Mouse (Mus musculus) midbrain, embryonic 11.5 days (tissue): ENCODE measurements around the gene Slc43a2. TPM values are rescaled to one million over a fixed set of nuclear protein-coding genes. Genes with fewer than 3 reads are reported as not detected.

ENCODE experiments used
- ATAC-seq: fragments of 200-750 bp; cut with Nextera tagmentation; 2 replicates; pipeline ENCODE4 v1.8.0; 2017; ENCODE audit warnings: moderate TSS enrichment, moderate library complexity; ENCODE audit not compliant: low FRiP score
- DNase-seq: peaks from one replicate; pipeline ENCODE4 v3.0.0; 2015; ENCODE audit warnings: low spot score; ENCODE audit errors: missing footprints
- H3K27ac ChIP-seq: fragments of 300-500 bp; sonication (generic); 2 replicates; pipeline ENCODE4 v1.5.1; 2014; ENCODE audit warnings: low read depth, low read length
- H3K27me3 ChIP-seq: fragments of 300-500 bp; sonication (generic); 2 replicates; pipeline ENCODE4 v1.6.1; 2014; ENCODE audit warnings: mild to moderate bottlenecking, low read length, moderate library complexity, mixed read lengths; ENCODE audit not compliant: control insufficient read depth, insufficient read depth
- H3K36me3 ChIP-seq: fragments of 300-500 bp; sonication (generic); 2 replicates; pipeline ENCODE4 v1.6.1; 2014; ENCODE audit warnings: mild to moderate bottlenecking, low read length, moderate library complexity, mixed read lengths; ENCODE audit not compliant: control insufficient read depth, insufficient read depth
- H3K4me1 ChIP-seq: fragments of 300-500 bp; sonication (generic); 2 replicates; pipeline ENCODE4 v1.6.1; 2014; ENCODE audit warnings: low read length; ENCODE audit not compliant: control insufficient read depth, insufficient read depth
- H3K4me2 ChIP-seq: fragments of 300-500 bp; sonication (generic); 2 replicates; pipeline ENCODE4 v1.6.1; 2014; ENCODE audit warnings: mild to moderate bottlenecking, moderate library complexity
- H3K4me3 ChIP-seq: fragments of 300-500 bp; sonication (generic); 2 replicates; pipeline ENCODE4 v1.5.1; 2014; ENCODE audit warnings: low read depth, low read length
- H3K9ac ChIP-seq: fragments of 300-500 bp; sonication (generic); 2 replicates; pipeline ENCODE4 v1.6.1; 2014; ENCODE audit warnings: low read length
- H3K9me3 ChIP-seq: fragments of 300-500 bp; sonication (generic); 2 replicates; pipeline ENCODE4 v1.6.1; 2016; ENCODE audit warnings: low read length; ENCODE audit not compliant: control insufficient read depth
- WGBS: fragments of 180-500 bp; shearing (Covaris S2); extraction: QIAGEN DNeasy Blood & Tissue Kit; methylation state at CpG from one replicate; pipeline ENCODE4 v1.1.7; 2014; 5-methylcytosine and 5-hydroxymethylcytosine counted together
- polyA plus RNA-seq: library from polyadenylated mRNA; unstranded; fragments of >200 nt; fragmentation: Nextera tagmentation; extraction: Ambion mirVana; gene quantifications from 2 replicates; pipeline ENCODE4 v1.2.1, GENCODE M21; 2014

The Slc43a2 gene
- polyA plus RNA-seq, 1 experiment from 2014 or later, result 3.7 TPM

DNA sequence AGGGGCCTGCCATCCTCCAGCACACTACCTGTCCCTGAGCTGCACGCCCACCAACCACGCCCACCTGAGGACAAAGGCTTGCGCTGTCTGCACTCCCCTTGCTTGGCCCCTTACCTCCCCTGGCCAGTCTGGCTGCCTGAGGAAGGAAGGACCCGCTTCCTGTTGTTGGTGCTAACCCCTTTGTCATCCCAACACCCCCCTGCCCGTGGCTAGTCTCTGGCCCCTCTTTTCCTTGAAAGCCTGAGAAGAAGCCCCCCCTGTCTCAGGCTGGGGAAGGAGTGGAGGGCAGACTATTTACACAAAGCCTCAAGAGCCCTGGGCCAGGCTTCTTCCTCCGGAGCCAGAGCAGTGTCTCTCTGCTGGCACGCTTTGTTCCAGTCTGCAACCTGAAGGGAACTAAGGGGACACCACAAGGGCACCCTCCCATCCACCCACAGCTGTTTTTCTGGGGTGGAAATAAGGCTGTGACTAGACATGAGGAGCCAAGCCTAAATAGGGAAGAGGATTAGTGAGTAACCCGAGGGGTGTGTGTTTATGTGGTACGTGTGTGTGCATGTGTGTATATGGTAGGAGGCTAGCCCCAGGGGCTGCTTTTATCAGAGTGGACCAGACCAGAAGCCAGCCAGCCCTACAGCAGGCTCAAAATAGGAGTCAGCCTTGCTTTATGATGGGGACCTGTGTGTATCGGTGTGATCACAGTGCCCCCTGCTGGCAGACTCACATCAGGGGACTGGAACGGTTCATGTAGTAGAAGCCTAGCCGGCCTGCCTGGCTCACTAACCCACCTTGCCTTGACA is 41.6 kb downstream of the Slc43a2 start:
- H3K27me3 ChIP-seq, result no peaks in the 10 kb centered on the region
- ATAC-seq (peak; percentile 90), DNase-seq (peak; percentile 98)
- 7% methylated on average over 12 of the region's 12 CpGs for WGBS
- no peaks in the 10 kb centered on the region for H3K36me3 ChIP-seq
- H3K4me1 ChIP-seq, result peaks cover 12% of the 10 kb centered on the region
- no peak overlapping the region for H3K4me2 ChIP-seq
- H3K9ac ChIP-seq, result peak overlapping the region; percentile 48
- H3K9me3 ChIP-seq, result no peaks in the 10 kb centered on the region
- no peak overlapping the region for H3K4me3 ChIP-seq
- peak overlapping the region; percentile 48 for H3K27ac ChIP-seq

DNA sequence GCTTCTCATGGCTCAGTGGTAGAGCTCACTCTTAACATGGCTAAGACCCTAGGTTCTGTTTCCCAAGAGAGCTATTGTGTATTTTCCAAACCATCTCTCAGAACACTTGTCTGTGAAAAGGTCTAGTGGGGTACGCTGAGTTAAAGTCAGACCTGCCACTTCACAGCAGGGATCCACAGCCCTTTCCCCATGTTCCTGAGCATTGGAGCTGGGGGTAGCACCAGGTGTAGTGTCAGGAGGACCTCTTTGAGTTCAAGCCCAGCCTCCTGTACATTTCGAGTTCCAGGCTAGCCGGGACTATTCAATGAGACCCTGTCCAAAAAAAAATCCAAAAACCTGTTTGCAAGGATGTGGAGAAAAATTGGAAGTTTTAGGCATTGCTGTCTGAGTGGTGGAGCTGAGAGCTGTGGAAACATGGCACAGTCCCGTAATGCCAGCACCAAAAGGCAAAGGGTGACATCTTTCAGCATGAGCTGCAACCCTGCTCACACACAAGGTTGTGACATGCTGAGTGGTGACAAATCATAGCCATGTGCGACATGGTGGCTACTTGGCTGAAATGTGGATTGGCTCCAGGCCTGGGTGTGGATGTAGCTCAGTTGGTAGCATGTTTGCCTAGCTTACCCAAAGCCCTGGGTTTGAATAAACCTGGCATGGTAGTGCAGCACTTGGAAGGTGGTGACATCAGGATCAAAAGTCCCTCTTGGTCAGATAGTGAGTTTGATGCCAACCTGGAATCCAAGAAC is 43.1 kb downstream of the Slc43a2 start:
- no peak overlapping the region for H3K9ac ChIP-seq
- no peaks in the 10 kb centered on the region for H3K27me3 ChIP-seq
- peaks cover 12% of the 10 kb centered on the region for H3K4me1 ChIP-seq
- DNase-seq, result no peak
- no peaks in the 10 kb centered on the region for H3K9me3 ChIP-seq
- WGBS, result 85% methylated on average over 5 of the region's 5 CpGs
- ATAC-seq, result no peak
- no peak overlapping the region for H3K4me3 ChIP-seq
- no peak overlapping the region for H3K27ac ChIP-seq
- H3K4me2 ChIP-seq, result no peak overlapping the region
- H3K36me3 ChIP-seq, result no peaks in the 10 kb centered on the region

DNA sequence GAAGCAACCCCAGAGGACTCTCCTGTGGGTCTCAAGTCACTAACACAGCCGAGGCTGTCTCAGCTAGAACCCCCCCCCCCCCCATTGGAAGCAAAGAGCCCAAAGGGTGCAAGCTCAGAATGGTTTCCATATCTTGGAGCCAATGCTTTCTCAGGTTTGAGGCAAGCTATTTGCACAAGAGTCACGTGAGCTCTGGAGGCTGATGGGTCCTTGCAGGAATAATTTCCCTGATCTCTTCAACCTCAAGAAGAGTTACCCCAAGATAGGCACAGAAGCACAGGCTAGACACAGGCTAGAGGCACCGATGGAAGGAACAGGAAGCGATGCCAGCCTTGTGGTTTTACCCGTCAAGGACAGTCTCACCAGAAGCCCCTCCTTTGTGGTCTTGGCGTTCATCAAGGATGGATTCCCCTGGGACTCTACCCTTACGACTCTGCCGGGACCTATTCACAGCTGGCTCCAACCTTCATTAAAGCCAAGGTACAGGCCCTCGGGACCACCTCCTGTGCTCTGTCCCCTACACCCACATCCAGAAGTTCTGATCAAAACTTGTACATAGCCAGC is 44.1 kb downstream of the Slc43a2 start:
- no peak for ATAC-seq
- Histone ChIP-seq H3K27me3 (no peaks in the 10 kb centered on the region), H3K9ac (no peak overlapping the region), H3K27ac (no peak overlapping the region), H3K4me3 (no peak overlapping the region), H3K4me1 (peaks cover 12% of the 10 kb centered on the region), H3K9me3 (no peaks in the 10 kb centered on the region), H3K4me2 (no peak overlapping the region), H3K36me3 (no peaks in the 10 kb centered on the region)
- 80% methylated on average over 9 of the region's 9 CpGs for WGBS
- no peak for DNase-seq

DNA sequence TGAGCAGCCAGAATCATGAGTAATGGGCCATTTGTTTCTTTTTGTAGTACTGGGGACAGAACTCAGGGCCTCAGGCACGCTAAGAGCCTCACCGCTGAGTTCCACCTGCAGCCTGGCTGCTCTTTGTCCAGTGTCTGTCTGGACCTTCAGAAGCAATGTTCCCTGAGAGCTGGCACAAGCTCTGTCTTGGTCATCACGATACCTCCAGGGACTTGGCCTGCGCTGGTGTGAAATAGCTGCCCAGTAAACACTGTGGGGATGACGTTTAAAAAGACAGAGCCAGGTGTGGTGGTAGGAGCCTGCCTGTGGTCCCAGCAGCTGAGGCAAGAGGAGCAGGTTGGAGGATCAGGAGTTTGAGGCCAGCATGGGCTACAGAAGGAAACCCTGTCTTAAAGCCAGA is 47.1 kb downstream of the Slc43a2 start:
- no peaks in the 10 kb centered on the region for H3K27me3 ChIP-seq
- H3K27ac ChIP-seq, result no peak overlapping the region
- no peak overlapping the region for H3K4me3 ChIP-seq
- no peak overlapping the region for H3K9ac ChIP-seq
- H3K4me1 ChIP-seq, result no peaks in the 10 kb centered on the region
- ATAC-seq (no peak), DNase-seq (no peak)
- no peaks in the 10 kb centered on the region for H3K36me3 ChIP-seq
- no peak overlapping the region for H3K4me2 ChIP-seq
- no peaks in the 10 kb centered on the region for H3K9me3 ChIP-seq
- 89% methylated on average over 5 of the region's 5 CpGs for WGBS

DNA sequence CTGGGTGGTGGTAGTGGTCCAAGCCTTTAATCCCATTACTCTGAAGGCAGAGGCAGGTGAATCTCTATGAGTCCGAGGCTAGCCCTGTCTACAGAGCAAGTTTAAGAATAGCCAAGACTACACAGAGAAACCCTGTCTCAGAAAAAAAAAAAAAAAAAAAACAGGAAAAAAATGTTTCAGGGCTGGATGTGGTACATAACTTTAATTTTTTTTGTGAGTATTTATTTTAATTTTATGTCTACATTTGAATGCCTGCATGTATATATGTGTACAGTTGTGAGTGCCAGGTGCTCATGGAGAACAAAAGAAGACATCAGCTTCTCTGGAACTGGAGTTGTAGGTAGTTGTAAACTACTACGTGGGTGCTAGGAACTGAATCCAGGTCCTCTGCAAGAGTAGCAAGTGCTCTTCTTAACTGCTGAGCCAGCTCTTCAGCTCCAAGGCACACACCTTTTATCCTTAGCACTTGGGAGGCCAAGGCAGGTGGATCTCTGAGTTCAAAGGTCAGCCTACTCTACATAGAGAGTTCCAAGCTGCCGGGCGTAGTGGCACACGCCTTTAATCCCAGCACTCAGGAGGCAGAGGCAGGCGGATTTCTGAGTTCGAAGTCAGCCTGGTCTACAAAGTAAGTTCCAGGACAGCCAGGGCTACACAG is 50.1 kb downstream of the Slc43a2 start:
- no peaks in the 10 kb centered on the region for H3K9me3 ChIP-seq
- H3K4me3 ChIP-seq, result no peak overlapping the region
- H3K9ac ChIP-seq, result no peak overlapping the region
- H3K4me1 ChIP-seq, result no peaks in the 10 kb centered on the region
- no peak overlapping the region for H3K4me2 ChIP-seq
- DNase-seq (no peak), ATAC-seq (no peak)
- H3K36me3 ChIP-seq, result no peaks in the 10 kb centered on the region
- 91% methylated on average over 7 of the region's 7 CpGs for WGBS
- H3K27me3 ChIP-seq, result no peaks in the 10 kb centered on the region
- H3K27ac ChIP-seq, result no peak overlapping the region

GRCm38 (mm10) chr11:75583521-75583920 is 52.0 kb downstream of the Slc43a2 start:
- WGBS, result 85% methylated on average over 2 of the region's 2 CpGs

GRCm38 (mm10) chr11:75585061-75585460 is 53.6 kb downstream of the Slc43a2 start:
- DNase-seq (no peak), ATAC-seq (no peak)
- Histone ChIP-seq H3K4me3 (no peak overlapping the region), H3K9me3 (no peaks in the 10 kb centered on the region), H3K27me3 (no peaks in the 10 kb centered on the region), H3K36me3 (no peaks in the 10 kb centered on the region), H3K9ac (no peak overlapping the region), H3K4me1 (peaks cover 11% of the 10 kb centered on the region), H3K4me2 (no peak overlapping the region), H3K27ac (no peak overlapping the region)
- WGBS, result 83% methylated on average over 4 of the region's 4 CpGs

More at GRCm38 (mm10) chr11:75583521-75583920, 52.0 kb downstream of the Slc43a2 start:
- no peak overlapping the region for H3K4me2 ChIP-seq
- H3K9ac ChIP-seq, result no peak overlapping the region
- H3K36me3 ChIP-seq, result no peaks in the 10 kb centered on the region
- H3K27me3 ChIP-seq, result no peaks in the 10 kb centered on the region
- no peaks in the 10 kb centered on the region; the same call in 1 of the 2 replicates for H3K4me1 ChIP-seq
- DNase-seq (no peak), ATAC-seq (no peak)
- H3K27ac ChIP-seq, result no peak overlapping the region
- H3K9me3 ChIP-seq, result no peaks in the 10 kb centered on the region
- no peak overlapping the region for H3K4me3 ChIP-seq

DNA sequence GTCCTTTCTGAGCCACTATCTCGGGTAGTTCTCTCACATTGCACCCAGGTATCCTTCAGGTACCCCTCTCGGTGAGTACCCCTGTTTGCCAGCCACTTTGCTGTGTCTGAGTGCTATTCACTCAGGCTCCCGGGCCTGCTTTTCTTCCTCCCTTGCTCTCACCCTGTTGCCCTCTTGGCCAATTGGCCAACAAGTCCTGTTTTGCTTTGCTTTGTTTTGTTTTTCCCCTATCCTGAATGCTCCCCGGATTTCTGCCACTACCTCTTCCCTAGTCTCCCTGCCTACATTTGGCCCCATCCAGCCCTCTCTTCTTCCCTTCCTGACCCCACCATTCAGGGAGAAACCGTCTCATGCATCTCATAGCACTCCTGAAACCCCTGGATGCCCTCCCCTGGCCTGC is 54.5 kb downstream of the Slc43a2 start:
- 85% methylated on average over 5 of the region's 5 CpGs for WGBS
- Histone ChIP-seq H3K9me3 (no peaks in the 10 kb centered on the region), H3K4me1 (peaks cover 11% of the 10 kb centered on the region), H3K4me2 (no peak overlapping the region), H3K27ac (no peak overlapping the region), H3K36me3 (no peaks in the 10 kb centered on the region), H3K4me3 (no peak overlapping the region), H3K27me3 (no peaks in the 10 kb centered on the region), H3K9ac (no peak overlapping the region)
- ATAC-seq (no peak), DNase-seq (no peak)
